Mouse (Mus musculus) c-Kit-positive CD71-negative TER-119-negative erythroid progenitor cells, embryonic 14.5 days (primary cell): ENCODE data around the gene Traip.

Source experiments
- DNase-seq: peaks from one replicate; pipeline ENCODE4 v3.0.0-alpha.2; 2013; ENCODE audit warnings: low read depth

The Traip gene

GRCm38 (mm10) chr9:107934146-107934545 lies 15.8 kb upstream of the Traip start:
- no peak for DNase-seq

- no peak for DNase-seq
These were observed 14.6 kb upstream of the Traip start, which contains the start of gene Camkv for GRCm38 (mm10) chr9:107935374-107935773. Gene Camkv, plus strand, starts transcription at chr9:107935674.

- DNase-seq: no peak
These were observed 14.1 kb upstream of the Traip start for GRCm38 (mm10) chr9:107935790-107936214.

- DNase-seq: no peak
These were observed 13.6 kb upstream of the Traip start for GRCm38 (mm10) chr9:107936215-107936822.

GRCm38 (mm10) chr9:107936831-107937230 lies 13.1 kb upstream of the Traip start:
- DNase-seq: no peak

- DNase-seq: no peak
These were observed 2.4 kb upstream of the Traip start for GRCm38 (mm10) chr9:107947241-107948194.

- no peak for DNase-seq
These were observed 583 bp upstream of the Traip start for GRCm38 (mm10) chr9:107949184-107949921.

- peak; percentile 78 for DNase-seq
These were observed 772 bp downstream of the Traip start for GRCm38 (mm10) chr9:107950460-107951355.

- DNase-seq: no peak
These were observed 5.8 kb downstream of the Traip start for GRCm38 (mm10) chr9:107955613-107956289.

GRCm38 (mm10) chr9:107957141-107957540 lies 7.2 kb downstream of the Traip start:
- no peak for DNase-seq

- no peak for DNase-seq
These were observed 10.0 kb downstream of the Traip start for GRCm38 (mm10) chr9:107959896-107960295.

GRCm38 (mm10) chr9:107960928-107961327 lies 11.0 kb downstream of the Traip start:
- DNase-seq: no peak

- no peak for DNase-seq
These were observed 11.4 kb downstream of the Traip start for GRCm38 (mm10) chr9:107961351-107961762.

- DNase-seq: no peak
These were observed 11.9 kb downstream of the Traip start for GRCm38 (mm10) chr9:107961881-107962280.

- no peak for DNase-seq
These were observed 13.0 kb downstream of the Traip start for GRCm38 (mm10) chr9:107962916-107963315.

GRCm38 (mm10) chr9:107963700-107964099 lies 13.8 kb downstream of the Traip start:
- DNase-seq: peak; percentile 86

GRCm38 (mm10) chr9:107964681-107965080 lies 14.7 kb downstream of the Traip start:
- DNase-seq: no peak

GRCm38 (mm10) chr9:107966676-107967075 lies 16.7 kb downstream of the Traip start:
- no peak for DNase-seq

- no peak for DNase-seq
These were observed 17.5 kb downstream of the Traip start for GRCm38 (mm10) chr9:107967437-107967836.

- DNase-seq: no peak
These were observed 18.6 kb downstream of the Traip start for GRCm38 (mm10) chr9:107968531-107968930.

- no peak for DNase-seq
These were observed 20.4 kb downstream of the Traip start for GRCm38 (mm10) chr9:107970311-107970710.
